Mouse (Mus musculus): ENCODE measurements at regions not wholly inside any gene's neighbourhood (a gene's known extent, or its start where the extent isn't known, plus 50 kb on each side); places are given as distances from the start of the nearest gene placed in this dataset.
A peak's percentile ranks its signal among the peaks of the same experiment; 100 is the strongest.

- no peak for TF ChIP-seq CTCF (IDR thresholded peaks at IDR 0.05; ENCODE audit: borderline replicate concordance, extremely low read depth, insufficient read depth, insufficient read length)
- no peak for TF ChIP-seq POLR2A (IDR thresholded peaks at IDR 0.05; ENCODE audit: borderline replicate concordance, extremely low read depth, insufficient read depth, insufficient read length, poor library complexity, severe bottlenecking)
- peak; percentile 41 for DNase-seq (ENCODE audit: low read depth)
Observed at GRCm38 (mm10) chr6:143494341-143494740, 327.3 kb downstream of the Etnk1 start.

DNA sequence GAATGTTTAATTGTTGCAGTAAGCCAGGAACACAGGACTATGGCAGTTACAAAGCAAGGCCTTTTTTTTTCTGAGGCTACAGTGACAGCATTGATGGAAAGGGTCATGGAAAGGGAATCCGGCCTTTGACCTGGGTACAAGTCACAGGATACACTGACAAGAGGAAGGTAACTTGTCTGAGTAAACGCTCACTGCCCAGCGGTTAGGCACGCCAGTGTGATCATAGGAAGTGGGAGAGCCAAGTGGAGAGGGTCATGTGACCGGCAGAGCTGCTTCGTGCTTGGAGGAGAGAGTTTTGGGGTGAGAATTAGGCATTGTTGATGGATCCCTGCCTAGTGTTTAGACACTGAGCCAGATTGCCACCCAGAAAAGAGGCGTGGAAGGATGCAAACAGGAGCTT is 327.9 kb downstream of the Etnk1 start:
- DNase-seq (ENCODE audit: low read depth) = no peak

DNA sequence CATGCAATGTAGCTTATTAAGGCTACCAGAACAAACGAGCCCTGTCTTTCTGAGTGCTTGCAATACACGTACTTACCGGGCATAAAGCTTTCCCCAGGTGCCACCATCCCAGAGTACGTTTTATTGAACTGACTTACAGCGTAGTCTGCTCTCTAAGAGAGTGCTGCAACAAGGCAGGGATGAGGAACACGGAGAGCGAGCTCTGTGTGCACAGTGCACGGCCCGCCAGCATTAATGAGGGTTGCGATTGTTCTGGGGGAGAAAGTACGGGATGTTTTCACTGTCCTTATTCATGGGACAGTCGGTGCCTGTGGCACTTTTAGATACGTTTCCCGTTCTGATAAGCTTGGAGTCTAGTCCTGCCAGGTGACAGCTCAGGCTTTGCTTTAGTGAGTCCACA is 331.7 kb downstream of the Etnk1 start:
- DNase-seq (ENCODE audit: low read depth) = peak; percentile 32
- TF ChIP-seq CTCF (IDR thresholded peaks at IDR 0.05; ENCODE audit: borderline replicate concordance, extremely low read depth, insufficient read depth, insufficient read length) (no peak), POLR2A (IDR thresholded peaks at IDR 0.05; ENCODE audit: borderline replicate concordance, extremely low read depth, insufficient read depth, insufficient read length, poor library complexity, severe bottlenecking) (no peak)

More for the DNA sequence above, 327.9 kb downstream of the Etnk1 start:
- TF ChIP-seq POLR2A (IDR thresholded peaks at IDR 0.05; ENCODE audit: borderline replicate concordance, extremely low read depth, insufficient read depth, insufficient read length, poor library complexity, severe bottlenecking) = no peak
- no peak for TF ChIP-seq CTCF (IDR thresholded peaks at IDR 0.05; ENCODE audit: borderline replicate concordance, extremely low read depth, insufficient read depth, insufficient read length)

- DNase-seq (ENCODE audit: low read depth) = no peak
Observed at GRCm38 (mm10) chr6:143499259-143500043, 332.4 kb downstream of the Etnk1 start.

GRCm38 (mm10) chr6:143502803-143503202 is 335.8 kb downstream of the Etnk1 start:
- TF ChIP-seq POLR2A (IDR thresholded peaks at IDR 0.05; ENCODE audit: borderline replicate concordance, extremely low read depth, insufficient read depth, insufficient read length, poor library complexity, severe bottlenecking) (no peak), CTCF (IDR thresholded peaks at IDR 0.05; ENCODE audit: borderline replicate concordance, extremely low read depth, insufficient read depth, insufficient read length) (no peak)
- DNase-seq (ENCODE audit: low read depth) = no peak

More at GRCm38 (mm10) chr6:143499259-143500043, 332.4 kb downstream of the Etnk1 start:
- no peak for TF ChIP-seq CTCF (IDR thresholded peaks at IDR 0.05; ENCODE audit: borderline replicate concordance, extremely low read depth, insufficient read depth, insufficient read length)
- TF ChIP-seq POLR2A (IDR thresholded peaks at IDR 0.05; ENCODE audit: borderline replicate concordance, extremely low read depth, insufficient read depth, insufficient read length, poor library complexity, severe bottlenecking) = no peak

DNA sequence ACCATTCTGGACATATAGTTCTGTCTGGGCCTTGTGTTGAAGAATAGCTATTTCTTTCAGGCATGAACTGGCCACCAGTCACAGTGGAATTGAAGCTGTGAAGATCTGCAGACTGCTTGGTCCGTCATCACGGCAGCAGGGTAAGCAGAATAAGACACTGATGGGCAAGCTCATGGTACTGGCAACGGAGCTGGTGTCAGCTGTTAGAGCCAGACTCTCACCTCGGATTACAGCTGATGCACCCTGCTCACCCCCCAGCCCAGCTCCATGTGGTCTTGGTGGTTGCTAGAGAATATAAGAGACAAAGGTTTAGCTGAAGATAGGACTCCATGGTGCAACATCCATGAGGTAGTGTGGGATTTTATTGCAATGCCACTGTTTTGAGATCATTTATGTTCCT is 336.9 kb downstream of the Etnk1 start:
- DNase-seq (ENCODE audit: low read depth) = no peak
- TF ChIP-seq POLR2A (IDR thresholded peaks at IDR 0.05; ENCODE audit: borderline replicate concordance, extremely low read depth, insufficient read depth, insufficient read length, poor library complexity, severe bottlenecking) (no peak), CTCF (IDR thresholded peaks at IDR 0.05; ENCODE audit: borderline replicate concordance, extremely low read depth, insufficient read depth, insufficient read length) (no peak)

DNA sequence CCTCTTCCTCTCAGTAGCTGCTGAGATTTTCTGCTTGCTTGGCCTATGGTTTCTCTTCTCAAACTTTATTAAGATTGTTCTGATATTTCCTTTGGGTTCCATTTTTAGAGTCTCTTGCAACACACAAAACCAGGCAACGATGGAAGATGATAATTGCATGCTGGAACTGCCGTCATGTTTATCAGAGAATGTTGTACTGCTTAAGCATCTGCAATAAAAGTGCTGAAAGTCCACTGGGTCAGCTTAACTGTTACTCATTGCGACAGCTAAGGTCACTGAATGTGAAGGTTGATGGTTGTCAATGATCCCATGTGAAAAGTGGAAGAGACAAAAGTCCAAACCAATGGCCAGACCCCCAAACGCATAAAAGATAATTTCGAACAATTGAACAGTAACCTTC is 346.4 kb downstream of the Etnk1 start:
- DNase-seq (ENCODE audit: low read depth) = no peak
- no peak for TF ChIP-seq CTCF (IDR thresholded peaks at IDR 0.05; ENCODE audit: borderline replicate concordance, extremely low read depth, insufficient read depth, insufficient read length)
- no peak for TF ChIP-seq POLR2A (IDR thresholded peaks at IDR 0.05; ENCODE audit: borderline replicate concordance, extremely low read depth, insufficient read depth, insufficient read length, poor library complexity, severe bottlenecking)

GRCm38 (mm10) chr6:143515137-143515536 is 348.1 kb downstream of the Etnk1 start:
- no peak for DNase-seq (ENCODE audit: low read depth)
- TF ChIP-seq POLR2A (IDR thresholded peaks at IDR 0.05; ENCODE audit: borderline replicate concordance, extremely low read depth, insufficient read depth, insufficient read length, poor library complexity, severe bottlenecking) (no peak), CTCF (IDR thresholded peaks at IDR 0.05; ENCODE audit: borderline replicate concordance, extremely low read depth, insufficient read depth, insufficient read length) (no peak)

DNA sequence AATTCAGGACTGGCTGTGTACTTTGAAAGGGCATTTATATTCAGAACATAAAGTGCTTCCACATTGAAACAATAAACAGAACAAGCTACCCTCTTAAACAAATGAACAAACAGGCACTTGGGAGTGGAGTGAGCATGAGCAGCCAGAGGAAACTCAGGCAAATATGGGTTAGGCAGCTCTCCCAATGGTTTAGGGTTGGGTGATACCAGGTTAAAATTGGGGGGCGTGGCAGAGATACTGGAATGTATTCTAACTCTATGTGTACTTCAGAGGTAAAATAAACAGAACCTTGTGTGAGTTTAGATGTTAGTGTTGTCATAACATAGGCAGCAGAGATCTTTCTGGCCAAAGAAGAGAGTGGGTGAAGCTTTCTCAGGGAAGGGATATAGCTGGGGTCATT is 349.7 kb downstream of the Etnk1 start:
- no peak for TF ChIP-seq CTCF (IDR thresholded peaks at IDR 0.05; ENCODE audit: borderline replicate concordance, extremely low read depth, insufficient read depth, insufficient read length)
- TF ChIP-seq POLR2A (IDR thresholded peaks at IDR 0.05; ENCODE audit: borderline replicate concordance, extremely low read depth, insufficient read depth, insufficient read length, poor library complexity, severe bottlenecking) = no peak
- no peak for DNase-seq (ENCODE audit: low read depth)

DNA sequence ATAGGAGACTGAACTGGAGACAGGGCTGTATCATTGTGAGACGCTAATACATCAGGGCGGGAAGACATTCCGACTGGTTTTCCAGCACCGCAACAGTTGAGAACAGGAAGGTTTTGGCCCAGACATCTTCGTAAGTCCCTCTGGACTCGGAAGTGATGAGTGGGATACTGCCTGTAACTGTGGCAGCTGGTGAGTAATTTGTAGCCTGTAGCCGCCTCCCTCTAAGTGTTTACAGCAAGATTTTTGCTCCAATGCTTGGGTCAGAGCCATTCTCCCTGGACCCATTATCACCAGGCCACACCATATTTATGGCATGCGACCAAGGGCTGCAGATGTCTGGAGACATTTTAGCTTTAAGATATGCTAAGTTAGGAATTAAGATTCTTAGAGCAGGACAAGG is 351.5 kb downstream of the Etnk1 start:
- DNase-seq (ENCODE audit: low read depth) = no peak
- TF ChIP-seq CTCF (IDR thresholded peaks at IDR 0.05; ENCODE audit: borderline replicate concordance, extremely low read depth, insufficient read depth, insufficient read length) (no peak), POLR2A (IDR thresholded peaks at IDR 0.05; ENCODE audit: borderline replicate concordance, extremely low read depth, insufficient read depth, insufficient read length, poor library complexity, severe bottlenecking) (no peak)

DNA sequence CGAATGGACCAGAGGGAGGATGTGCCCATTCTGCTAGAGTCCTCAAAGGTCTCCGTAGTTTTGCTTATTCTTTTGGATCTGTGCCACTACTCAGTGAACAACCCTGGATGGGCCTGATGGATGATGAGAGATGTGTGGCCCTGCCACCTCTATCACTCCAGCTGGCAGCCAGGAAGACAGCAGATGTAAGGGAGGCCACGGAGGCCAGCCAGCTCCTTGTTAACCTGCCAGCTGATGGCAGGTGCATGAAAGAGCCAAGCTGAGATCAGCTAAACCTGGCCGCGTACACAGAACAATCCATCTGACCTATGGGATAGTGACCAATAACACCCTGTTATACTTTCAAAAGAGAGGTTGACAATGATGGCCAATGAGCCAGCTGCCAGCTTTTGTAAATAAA is 352.6 kb downstream of the Etnk1 start:
- TF ChIP-seq CTCF (IDR thresholded peaks at IDR 0.05; ENCODE audit: borderline replicate concordance, extremely low read depth, insufficient read depth, insufficient read length) = no peak
- TF ChIP-seq POLR2A (IDR thresholded peaks at IDR 0.05; ENCODE audit: borderline replicate concordance, extremely low read depth, insufficient read depth, insufficient read length, poor library complexity, severe bottlenecking) = no peak
- no peak for DNase-seq (ENCODE audit: low read depth)

- DNase-seq (ENCODE audit: low read depth) = no peak
Observed at GRCm38 (mm10) chr6:143525092-143525491, 358.1 kb downstream of the Etnk1 start.

More at GRCm38 (mm10) chr6:143525092-143525491, 358.1 kb downstream of the Etnk1 start:
- TF ChIP-seq CTCF (IDR thresholded peaks at IDR 0.05; ENCODE audit: borderline replicate concordance, extremely low read depth, insufficient read depth, insufficient read length) (no peak), POLR2A (IDR thresholded peaks at IDR 0.05; ENCODE audit: borderline replicate concordance, extremely low read depth, insufficient read depth, insufficient read length, poor library complexity, severe bottlenecking) (no peak)

All from brain, embryonic 14.5 days (tissue).